Mouse (Mus musculus): ENCODE measurements around the gene 4930438A08Rik. TPM values are rescaled to one million over a fixed set of nuclear protein-coding genes. Genes with fewer than 3 reads are reported as not detected.

4930438A08Rik gene
- polyA plus RNA-seq, 1 experiment, result not detected

DNA sequence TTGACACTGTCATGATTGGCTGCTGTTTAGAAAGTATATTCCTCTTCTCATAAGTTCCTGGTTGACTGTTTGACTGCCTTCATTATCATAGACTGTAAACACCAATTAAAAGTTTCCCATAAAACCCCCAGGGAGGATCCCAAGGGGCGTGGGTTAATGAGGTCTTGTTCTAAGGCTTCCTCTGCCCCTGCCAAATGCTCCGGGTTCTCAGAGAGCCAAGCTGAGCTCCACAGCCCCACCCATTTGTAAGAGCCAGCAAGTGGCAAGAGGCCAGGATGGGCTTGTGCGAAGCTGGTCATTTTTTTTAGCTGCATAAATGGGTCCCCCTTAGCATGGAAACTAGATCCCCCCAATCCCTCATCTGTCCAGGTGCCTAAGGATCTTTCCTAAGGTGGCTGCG, 27.3 kb upstream of the 4930438A08Rik start:
- Histone ChIP-seq H3K27ac (ENCODE audit: insufficient read depth, low read length) (no peak overlapping the region), H3K4me3 (ENCODE audit: insufficient read depth, low read length) (no peak overlapping the region), H3K4me1 (ENCODE audit: control insufficient read depth, insufficient read depth, low read length) (no peaks in the 10 kb centered on the region)
- TF ChIP-seq CTCF (IDR thresholded peaks at IDR 0.05; ENCODE audit: borderline replicate concordance, insufficient read depth, low read length) (no peak), POLR2A (IDR thresholded peaks at IDR 0.05; ENCODE audit: low read depth, low read length) (no peak)

DNA sequence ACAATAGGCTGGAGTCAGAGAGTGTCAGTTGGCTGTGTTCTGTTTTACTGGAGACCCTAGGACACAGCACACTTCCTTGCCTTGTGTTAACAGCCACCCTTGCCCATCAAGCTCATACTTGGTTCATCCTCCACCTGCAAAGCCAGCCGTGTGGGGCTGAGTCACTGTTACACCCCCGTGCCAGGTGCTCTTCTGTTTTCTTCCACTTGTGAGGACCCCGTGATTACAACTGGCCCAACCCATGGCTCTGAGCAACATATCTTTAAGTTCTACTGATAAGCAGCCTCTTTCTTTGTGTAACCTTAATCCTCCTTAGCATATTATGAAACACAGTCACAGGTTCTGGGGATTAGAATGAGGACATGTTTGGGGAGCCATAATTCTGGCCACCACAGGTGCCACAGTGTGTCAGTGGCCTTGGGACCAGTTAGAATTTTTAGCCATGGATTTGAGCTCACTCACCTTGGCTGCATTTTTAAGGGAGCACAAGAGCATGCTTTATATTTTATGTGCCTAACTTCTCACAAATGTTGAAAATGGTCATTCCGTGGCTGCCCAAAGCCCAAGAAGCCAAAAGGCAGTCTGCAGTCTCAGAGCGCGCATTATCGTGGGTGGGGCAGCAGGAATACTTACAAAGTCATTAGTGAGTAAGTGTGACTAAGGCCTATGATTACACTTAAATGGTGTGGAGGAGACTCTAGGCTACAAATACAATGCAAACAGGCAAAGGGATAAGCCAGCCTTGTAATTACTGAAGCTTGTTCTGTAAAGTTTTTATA, 25.2 kb upstream of the 4930438A08Rik start:
- no peak overlapping the region for H3K4me3 ChIP-seq (ENCODE audit: insufficient read depth, low read length)
- no peak overlapping the region for H3K27ac ChIP-seq (ENCODE audit: insufficient read depth, low read length)
- no peaks in the 10 kb centered on the region for H3K4me1 ChIP-seq (ENCODE audit: control insufficient read depth, insufficient read depth, low read length)
- TF ChIP-seq CTCF (IDR thresholded peaks at IDR 0.05; ENCODE audit: borderline replicate concordance, insufficient read depth, low read length) (no peak), POLR2A (IDR thresholded peaks at IDR 0.05; ENCODE audit: low read depth, low read length) (no peak)

DNA sequence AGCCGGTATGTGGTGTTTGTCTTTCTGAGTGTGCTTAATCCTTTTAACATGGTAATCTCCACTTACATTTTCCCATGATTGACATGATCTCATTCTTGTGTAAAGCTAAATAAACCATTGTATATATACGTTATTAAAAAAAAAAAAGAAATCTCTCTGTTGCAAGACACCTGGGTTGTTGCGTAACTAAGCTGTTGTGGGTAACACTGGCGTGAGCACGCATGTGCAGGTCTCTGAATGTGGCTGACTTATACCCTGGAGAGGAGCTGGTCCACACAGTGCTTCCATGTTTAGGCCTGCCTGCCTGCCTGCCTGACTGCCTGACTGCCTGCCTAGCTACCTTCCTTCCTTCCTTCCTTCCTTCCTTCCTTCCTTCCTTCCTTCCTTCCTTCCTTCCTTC, 24.0 kb upstream of the 4930438A08Rik start:
- no peaks in the 10 kb centered on the region for H3K4me1 ChIP-seq (ENCODE audit: control insufficient read depth, insufficient read depth, low read length)
- H3K27ac ChIP-seq (ENCODE audit: insufficient read depth, low read length), result no peak overlapping the region
- H3K4me3 ChIP-seq (ENCODE audit: insufficient read depth, low read length), result no peak overlapping the region
- TF ChIP-seq CTCF (IDR thresholded peaks at IDR 0.05; ENCODE audit: borderline replicate concordance, insufficient read depth, low read length) (no peak), POLR2A (IDR thresholded peaks at IDR 0.05; ENCODE audit: low read depth, low read length) (no peak)

DNA sequence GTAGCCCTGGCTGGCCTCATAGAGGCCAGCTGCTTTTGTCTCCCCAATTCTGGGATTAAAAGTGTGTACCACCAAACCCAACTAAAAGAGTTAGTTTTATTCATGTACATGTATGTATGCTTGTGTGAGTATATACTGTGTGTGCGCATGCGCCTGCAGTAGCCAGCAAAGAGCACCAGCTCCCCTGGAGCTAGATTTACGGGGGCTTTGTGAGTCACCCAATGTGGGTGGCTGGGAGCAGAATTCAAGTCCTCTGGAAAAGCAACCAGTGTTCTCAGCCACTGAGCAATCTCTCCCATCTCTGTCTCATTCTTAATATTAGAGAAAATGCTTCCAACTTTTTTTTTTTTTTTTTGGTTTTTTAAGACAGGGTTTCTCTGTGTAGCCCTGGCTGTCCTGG, 20.2 kb upstream of the 4930438A08Rik start:
- Histone ChIP-seq H3K4me1 (ENCODE audit: control insufficient read depth, insufficient read depth, low read length) (no peaks in the 10 kb centered on the region), H3K4me3 (ENCODE audit: insufficient read depth, low read length) (no peak overlapping the region), H3K27ac (ENCODE audit: insufficient read depth, low read length) (no peak overlapping the region)
- no peak for TF ChIP-seq CTCF (IDR thresholded peaks at IDR 0.05; ENCODE audit: borderline replicate concordance, insufficient read depth, low read length)
- TF ChIP-seq POLR2A (IDR thresholded peaks at IDR 0.05; ENCODE audit: low read depth, low read length), result no peak

DNA sequence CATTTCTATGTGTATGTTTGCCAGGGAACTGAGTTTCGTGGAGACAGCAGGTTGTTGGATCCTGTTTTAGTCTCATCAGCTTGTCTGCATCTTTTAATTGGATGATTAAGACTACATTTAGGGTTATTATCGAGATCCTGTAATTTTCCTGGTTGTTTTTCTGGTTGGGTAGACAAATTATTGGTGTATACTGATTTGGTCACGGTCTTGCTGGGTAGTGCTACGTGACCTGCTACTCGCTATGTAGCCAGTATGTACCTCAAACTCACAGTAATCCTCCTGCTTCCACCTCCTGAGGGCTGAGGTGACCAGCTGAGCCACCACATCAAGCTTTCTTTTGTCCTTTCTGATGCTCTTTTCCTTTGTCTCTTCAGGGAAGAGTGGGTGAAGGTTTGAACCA, 16.8 kb upstream of the 4930438A08Rik start:
- Histone ChIP-seq H3K4me3 (ENCODE audit: insufficient read depth, low read length) (no peak overlapping the region), H3K27ac (ENCODE audit: insufficient read depth, low read length) (no peak overlapping the region), H3K4me1 (ENCODE audit: control insufficient read depth, insufficient read depth, low read length) (no peaks in the 10 kb centered on the region)
- TF ChIP-seq POLR2A (IDR thresholded peaks at IDR 0.05; ENCODE audit: low read depth, low read length) (no peak), CTCF (IDR thresholded peaks at IDR 0.05; ENCODE audit: borderline replicate concordance, insufficient read depth, low read length) (no peak)

DNA sequence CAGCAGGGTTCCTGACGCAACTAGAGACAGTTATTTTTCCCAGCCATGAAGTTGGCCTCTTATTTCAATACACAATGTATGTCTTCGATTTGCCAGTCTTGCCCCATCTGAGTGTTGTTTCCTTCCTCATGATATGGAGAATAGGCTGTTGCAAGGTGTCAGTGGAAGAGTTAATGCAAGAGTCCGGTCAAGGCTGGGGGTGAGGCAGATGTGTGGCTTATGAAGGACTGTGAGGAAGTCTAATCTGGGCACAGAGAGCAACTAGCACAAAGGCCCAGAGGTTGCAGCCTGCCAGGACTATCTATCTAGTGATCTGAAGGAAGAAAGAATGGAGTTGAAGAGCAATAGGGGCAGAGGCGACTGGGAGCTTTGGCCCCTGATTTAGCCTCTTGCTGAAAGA, 14.4 kb upstream of the 4930438A08Rik start:
- no peaks in the 10 kb centered on the region for H3K4me1 ChIP-seq (ENCODE audit: control insufficient read depth, insufficient read depth, low read length)
- no peak overlapping the region for H3K27ac ChIP-seq (ENCODE audit: insufficient read depth, low read length)
- H3K4me3 ChIP-seq (ENCODE audit: insufficient read depth, low read length), result no peak overlapping the region
- TF ChIP-seq CTCF (IDR thresholded peaks at IDR 0.05; ENCODE audit: borderline replicate concordance, insufficient read depth, low read length) (no peak), POLR2A (IDR thresholded peaks at IDR 0.05; ENCODE audit: low read depth, low read length) (no peak)

DNA sequence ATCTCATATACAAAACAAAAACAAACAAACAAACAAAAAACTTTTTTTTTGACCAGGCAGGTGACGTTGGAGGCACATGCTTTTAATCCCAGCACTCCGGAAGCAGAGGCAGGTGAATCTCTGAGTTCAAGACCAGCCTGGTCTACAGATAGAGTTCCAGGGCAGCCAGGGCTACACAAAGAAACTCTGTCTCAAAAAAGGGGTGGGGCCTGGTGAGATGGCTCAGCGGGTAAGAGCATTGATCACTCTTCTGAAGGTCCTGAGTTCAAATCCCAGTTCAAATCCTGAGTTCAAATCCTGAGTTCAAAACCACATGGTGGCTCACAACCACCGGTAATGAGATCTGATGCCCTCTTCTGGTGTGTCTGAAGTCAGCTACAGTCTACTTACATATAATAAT, 12.8 kb upstream of the 4930438A08Rik start:
- no peak overlapping the region for H3K4me3 ChIP-seq (ENCODE audit: insufficient read depth, low read length)
- TF ChIP-seq CTCF (IDR thresholded peaks at IDR 0.05; ENCODE audit: borderline replicate concordance, insufficient read depth, low read length) (no peak), POLR2A (IDR thresholded peaks at IDR 0.05; ENCODE audit: low read depth, low read length) (no peak)
- no peak overlapping the region for H3K27ac ChIP-seq (ENCODE audit: insufficient read depth, low read length)
- no peaks in the 10 kb centered on the region for H3K4me1 ChIP-seq (ENCODE audit: control insufficient read depth, insufficient read depth, low read length)

DNA sequence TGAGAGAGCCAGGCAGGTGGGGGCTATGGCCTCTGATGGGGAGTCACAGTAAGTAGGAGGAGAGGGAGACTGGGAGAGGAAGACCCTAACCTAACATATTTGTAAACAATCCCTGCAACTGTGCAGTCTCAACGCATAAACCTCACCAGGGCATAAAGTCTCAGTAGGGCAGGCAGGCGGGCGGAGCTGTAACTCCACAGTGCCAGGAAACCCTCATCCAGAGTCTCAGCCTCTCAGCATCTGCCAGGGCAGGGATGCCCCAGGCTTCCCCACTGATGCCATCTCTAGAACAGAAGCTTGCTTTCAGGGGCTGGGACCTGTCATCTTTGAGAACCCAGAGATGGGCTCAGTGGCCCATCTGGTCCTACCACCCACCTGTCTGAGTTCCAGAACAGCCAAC, 12.3 kb upstream of the 4930438A08Rik start:
- Histone ChIP-seq H3K4me1 (ENCODE audit: control insufficient read depth, insufficient read depth, low read length) (no peaks in the 10 kb centered on the region), H3K27ac (ENCODE audit: insufficient read depth, low read length) (no peak overlapping the region), H3K4me3 (ENCODE audit: insufficient read depth, low read length) (no peak overlapping the region)
- TF ChIP-seq POLR2A (IDR thresholded peaks at IDR 0.05; ENCODE audit: low read depth, low read length) (no peak), CTCF (IDR thresholded peaks at IDR 0.05; ENCODE audit: borderline replicate concordance, insufficient read depth, low read length) (no peak)

DNA sequence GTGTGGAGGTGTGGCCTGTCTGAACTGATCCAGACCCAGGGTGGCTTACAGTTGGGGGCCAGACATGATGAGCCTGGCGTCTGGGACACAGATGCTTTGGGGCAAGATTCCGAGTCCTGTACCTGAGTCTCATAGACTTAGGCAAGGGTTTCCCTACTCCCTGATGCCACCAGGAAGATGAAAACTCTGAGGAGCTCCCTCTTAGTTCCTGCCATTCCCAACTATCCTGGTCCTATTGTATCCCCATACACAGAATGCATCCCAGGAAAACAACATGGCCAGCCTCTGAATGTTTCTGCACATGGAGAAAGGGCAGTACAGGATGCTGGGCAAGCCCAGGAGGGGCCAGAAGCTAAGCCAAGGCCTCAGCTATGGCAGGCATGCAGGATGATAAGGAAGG, 11.1 kb upstream of the 4930438A08Rik start:
- Histone ChIP-seq H3K4me3 (ENCODE audit: insufficient read depth, low read length) (no peak overlapping the region), H3K4me1 (ENCODE audit: control insufficient read depth, insufficient read depth, low read length) (no peaks in the 10 kb centered on the region), H3K27ac (ENCODE audit: insufficient read depth, low read length) (no peak overlapping the region)
- TF ChIP-seq POLR2A (IDR thresholded peaks at IDR 0.05; ENCODE audit: low read depth, low read length), result no peak
- no peak for TF ChIP-seq CTCF (IDR thresholded peaks at IDR 0.05; ENCODE audit: borderline replicate concordance, insufficient read depth, low read length)

DNA sequence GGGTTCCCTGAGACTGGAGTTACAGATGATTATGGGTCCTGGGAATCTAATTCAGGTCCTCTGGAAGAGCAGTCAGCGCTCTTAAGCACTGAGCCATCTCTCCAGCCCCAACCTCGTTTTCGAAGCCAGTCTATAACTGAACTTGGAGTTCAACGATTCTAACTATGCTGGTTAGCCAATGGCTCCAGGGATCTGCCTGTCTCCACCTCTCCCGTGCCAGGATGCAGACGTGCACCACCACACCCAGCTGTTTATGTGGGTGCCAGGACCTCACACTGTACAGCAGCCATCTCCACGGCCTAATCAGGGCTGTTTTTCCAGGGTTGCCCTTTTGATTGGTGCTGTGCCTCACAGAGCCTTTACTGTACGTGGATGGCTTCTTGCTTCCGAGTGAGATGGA, 10.1 kb upstream of the 4930438A08Rik start:
- H3K4me1 ChIP-seq (ENCODE audit: control insufficient read depth, insufficient read depth, low read length), result no peaks in the 10 kb centered on the region
- H3K4me3 ChIP-seq (ENCODE audit: insufficient read depth, low read length), result no peak overlapping the region
- TF ChIP-seq POLR2A (IDR thresholded peaks at IDR 0.05; ENCODE audit: low read depth, low read length), result no peak
- TF ChIP-seq CTCF (IDR thresholded peaks at IDR 0.05; ENCODE audit: borderline replicate concordance, insufficient read depth, low read length), result no peak
- no peak overlapping the region for H3K27ac ChIP-seq (ENCODE audit: insufficient read depth, low read length)

Measured in embryonic fibroblast, embryonic 13.5 days (primary cell).